Mouse (Mus musculus): Measurements from ENCODE around the gene Tspan17.

Tspan17 gene

DNA sequence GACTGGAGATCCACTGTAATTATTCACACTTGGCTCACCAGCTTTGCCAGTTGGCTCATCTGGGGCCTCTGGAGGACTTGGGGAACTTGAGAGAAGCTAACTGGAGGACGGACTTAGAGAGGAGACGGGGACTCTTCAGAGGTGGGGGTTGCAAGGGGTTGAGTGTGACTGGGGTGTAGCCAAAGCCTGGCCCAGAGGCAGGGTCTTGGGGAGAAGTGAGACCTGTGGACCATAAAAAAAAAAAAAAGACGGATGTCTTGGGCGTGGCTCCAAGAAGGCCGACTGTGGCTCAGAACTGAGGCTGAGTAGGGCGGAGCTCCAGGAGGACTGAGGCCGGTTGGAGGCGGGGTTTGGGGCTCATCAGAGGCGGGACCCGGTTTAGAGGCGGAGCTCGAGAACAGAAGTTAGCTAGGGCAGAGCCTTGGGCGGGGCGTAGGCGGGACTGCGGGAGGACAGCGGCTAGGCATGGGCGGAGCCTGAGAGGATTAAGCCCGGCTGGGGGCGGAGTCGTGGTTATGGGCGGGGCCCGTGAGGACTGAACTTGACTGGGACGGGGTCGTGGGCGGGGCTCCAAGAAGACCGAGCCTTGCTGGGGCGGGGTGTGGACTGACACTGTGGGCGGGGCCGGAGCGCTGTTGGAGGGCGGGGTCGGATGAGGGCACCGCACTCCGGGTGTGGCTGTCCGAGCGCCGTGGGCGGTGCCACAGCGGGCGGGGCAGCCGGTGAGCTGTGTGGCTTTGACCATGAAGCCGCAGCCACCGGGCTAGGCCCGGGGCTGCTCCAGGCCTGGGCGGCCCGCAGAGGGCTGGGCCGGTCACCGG is at the start of gene Tspan17:
Tspan17 (plus strand) TSS at position 638 of the 821 bp plus-strand sequence.
- peak; percentile 97 for DNase-seq

DNA sequence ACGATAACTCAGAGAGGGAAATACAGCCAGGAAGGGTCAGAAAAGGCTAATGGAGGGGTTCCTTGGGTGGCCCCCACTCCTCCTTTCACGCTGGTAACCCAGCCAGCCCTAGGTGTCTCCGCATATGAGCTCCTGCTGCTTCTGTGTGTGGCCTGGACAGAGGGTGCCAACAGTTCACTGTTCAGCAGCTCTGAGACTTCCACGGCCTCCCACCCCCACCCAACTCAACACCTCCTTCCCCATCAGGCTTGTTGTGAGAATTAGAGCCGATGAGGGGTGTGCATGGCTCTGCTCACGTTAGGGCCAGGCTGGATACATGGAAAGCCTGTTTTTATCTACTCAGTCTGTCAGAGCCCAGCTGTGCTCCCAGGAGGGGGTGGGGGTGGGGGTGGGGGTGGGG is 43.1 kb upstream of the Tspan17 start:
- no peak for DNase-seq

DNA sequence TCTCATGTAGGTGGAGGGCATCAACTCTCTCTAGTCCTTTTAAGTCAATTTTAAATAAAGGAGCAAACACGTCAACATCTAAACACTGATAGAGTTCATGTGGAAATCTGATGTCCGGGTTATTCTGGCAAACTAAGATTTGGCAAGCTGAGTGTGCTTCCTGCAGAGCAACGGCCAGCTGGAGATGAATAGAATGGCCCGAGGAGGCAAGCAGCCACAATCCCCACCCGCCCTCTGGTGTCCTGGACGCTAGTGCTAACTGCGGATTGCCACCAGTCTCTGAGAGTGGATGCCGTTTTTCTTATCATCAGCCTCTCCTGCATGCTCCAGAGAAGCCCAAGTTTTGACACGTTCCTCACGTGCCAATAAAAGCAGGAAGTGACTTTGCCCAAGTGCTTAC is 42.3 kb upstream of the Tspan17 start:
- DNase-seq: no peak

DNA sequence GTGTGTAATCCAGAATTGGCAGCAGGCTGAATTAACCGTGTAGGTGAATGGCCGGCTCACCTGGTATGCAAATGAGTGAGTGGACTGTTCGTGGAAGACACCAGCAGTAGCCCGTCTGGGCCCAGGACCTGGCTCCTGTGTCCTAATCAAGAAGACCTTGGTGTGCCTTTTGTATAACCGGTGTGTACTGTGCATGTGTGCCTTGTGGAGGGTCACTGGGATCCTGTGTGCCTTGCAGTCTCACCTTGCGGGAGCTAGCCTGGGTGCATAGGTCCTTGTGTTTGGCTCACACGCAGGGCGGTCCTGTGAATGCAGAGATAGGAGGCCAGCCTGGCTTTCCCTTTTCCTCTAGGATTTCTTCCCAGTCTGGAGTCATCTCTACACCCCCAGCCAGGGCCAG is 41.0 kb upstream of the Tspan17 start:
- no peak for DNase-seq

DNA sequence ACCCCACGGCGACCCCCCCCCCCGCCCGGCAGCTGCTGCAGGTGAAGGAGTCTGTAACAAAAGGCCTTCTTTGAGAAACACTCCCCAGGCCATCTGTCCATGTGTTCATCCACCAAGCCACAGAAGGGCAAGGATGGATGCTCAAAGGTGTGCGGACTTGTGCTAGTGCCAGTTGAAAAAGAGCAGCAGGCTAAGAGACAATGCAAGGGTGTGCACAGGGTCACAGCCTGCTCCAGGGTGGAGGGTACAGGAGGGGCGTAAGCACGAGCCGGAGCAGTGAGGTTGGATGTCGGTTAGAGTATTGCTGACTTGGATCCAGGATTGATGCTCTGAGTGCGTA is 40.5 kb upstream of the Tspan17 start:
- no peak for DNase-seq

DNA sequence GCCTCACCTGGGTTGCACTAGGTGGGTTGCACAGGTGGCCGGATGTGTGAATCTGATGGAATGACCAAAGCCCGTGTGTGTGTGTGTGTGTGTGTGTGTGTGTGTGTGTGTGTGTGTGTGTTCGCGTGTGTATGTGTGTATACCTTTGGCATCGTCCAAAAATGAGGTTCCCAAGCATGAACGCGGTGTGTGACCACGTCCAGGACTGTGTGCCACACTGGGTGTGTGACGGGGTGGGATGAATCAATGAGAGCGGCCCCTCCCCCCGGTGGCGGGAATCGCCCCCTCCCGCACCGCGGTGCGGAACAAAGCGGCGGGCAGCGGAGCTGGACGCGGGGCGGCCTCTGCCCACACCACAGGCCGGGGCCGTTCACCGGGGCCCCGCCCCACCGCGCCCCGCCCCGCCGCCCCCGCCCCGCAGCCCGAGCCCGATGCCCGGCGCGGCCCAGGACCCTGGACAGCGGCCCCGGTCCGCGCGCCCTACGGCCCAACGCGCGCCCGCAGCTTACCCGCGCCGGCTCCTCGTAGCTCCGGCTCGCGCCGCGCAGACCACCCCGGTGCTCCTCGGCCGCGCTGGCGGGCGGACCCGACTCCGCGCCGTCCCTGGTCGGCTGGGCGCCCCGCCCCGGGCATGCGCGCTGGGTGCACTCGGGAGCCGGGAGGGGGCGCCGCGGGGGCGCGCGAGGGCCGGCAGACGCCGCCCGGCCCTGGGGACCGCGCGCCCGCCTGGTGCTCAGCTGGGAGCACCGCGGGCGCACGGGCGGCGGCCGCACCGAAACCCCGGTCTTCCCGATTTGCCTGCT is 39.9 kb upstream of the Tspan17 start:
- peak; percentile 27 for DNase-seq

DNA sequence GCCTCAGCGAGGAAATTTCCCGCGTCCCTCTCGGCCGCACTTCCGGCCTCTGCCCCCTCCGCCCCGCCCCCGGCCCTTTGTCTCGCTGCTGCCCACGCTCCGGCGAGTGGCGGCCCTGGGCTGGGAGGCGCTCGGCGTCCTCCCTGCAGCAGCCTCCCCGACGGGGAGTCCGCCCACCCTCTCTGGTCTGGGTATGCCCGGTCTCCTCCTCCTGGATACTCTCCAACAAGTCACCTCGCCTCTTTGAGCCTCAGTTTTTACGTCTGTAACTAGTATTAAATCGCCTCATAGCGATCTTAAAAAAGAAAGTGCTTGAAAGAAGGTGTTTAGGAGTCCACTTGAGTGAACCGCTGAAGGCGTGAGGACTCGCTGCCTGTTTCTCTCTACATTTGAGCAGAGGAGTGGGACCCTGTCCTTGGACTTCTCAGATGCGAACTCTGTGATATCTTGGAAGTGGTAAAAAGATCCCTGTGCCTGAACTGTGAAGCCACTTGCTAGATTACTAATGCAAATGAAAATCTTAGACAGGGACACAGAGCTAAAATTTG is 39.2 kb upstream of the Tspan17 start, which contains the start of gene Gprin1:
Gprin1 (minus strand) TSS at position 11 of the 548 bp plus-strand sequence.
- DNase-seq: no peak

DNA sequence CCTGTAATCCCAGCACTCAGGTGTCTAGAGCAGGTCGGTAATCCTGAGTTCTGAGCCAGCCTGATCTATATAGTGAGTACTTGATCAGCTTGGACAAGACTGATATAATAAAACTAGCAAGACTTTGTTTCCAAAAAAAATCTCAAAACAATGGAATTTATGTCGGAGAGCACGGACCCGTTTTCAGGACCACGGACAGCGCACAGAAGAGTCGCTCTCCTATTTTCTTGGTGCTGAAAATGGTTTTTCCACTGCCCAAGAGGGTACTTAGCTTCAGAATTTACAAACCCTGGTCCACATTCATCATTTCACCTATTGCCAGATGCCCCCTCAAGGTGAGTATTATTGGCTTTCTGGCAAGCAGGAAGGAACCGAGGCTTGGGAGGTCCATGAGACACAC is 38.5 kb upstream of the Tspan17 start:
- DNase-seq: peak; percentile 12

DNA sequence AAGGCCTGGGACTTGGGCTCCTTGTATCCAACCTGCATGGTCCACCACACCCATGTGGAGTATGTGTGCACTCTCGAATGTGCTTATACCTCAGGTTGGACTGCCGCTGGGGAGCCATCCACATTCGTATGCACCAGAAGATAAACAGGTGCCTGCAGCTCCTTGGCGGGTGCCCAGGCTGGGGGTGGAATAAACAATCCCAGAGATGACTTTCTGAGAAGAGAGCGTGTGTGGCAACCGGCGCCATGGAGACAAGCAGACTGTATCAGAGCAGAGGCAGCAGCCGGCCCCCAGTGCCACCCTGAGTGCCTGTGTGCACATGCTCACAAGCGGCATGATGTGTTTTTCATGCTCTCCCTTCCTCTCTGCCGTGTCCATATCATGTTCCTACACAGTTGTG is 36.5 kb upstream of the Tspan17 start:
- DNase-seq: no peak

DNA sequence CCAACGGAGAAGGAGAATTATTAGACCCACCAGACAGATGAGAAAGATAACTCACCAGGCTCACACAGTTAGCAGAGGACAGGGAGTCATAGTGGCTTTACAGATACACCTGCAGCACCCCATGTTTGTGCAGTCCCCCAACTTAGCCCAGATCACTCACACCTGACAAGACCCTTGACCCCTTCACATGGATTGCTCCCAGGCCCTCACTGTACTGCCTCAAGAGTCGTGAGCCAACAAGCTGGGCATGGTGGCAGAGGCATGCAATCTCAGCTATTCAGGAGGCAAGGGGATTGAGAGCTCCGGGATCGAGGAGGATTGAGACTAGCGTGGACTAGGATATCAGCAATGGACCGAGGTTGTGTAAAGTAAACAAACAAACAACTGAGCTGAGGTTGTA is 35.4 kb upstream of the Tspan17 start:
- DNase-seq: no peak

DNA sequence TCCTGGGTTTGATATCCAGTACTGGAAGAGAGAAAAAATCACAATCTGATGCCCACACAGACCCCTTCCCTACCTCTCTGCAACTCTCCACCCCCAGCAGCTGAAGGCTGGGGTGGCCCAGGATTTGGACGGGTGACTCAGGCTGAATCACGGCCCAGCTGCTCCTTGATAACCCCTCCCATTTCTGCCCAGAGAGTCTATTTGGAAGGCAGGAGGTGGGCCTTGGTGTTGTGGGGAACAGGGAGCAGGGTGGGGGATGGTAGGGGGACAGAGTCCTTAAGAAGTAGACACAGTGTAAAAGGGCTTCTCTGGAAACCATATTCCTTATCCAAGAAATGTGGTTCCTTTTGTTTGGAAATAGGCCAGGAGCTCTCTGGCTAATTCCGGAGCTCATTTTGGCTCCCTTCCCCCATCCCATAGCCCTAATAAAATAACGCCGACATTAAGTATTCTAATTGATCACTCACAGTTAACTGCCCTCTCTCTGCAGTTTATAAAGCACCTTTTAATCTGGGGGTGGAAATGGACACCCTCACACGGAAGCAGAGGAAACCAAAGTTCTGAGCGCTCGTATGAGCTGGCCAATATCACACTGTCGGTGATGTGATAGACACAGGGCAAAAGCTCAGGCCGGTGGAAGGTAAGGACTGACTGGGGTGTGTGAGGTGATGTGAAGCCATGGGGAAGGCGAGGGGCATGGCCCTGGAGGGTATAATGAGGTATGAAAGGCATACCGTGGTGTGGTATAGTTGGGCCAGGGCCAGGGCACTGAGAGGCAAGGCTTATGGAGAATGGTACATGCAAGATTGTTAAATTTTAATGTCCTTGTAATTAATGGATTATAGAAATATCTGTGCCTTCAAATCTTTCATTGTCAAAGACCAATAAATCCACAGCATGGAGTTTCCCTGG is 34.8 kb upstream of the Tspan17 start:
- no peak for DNase-seq

DNA sequence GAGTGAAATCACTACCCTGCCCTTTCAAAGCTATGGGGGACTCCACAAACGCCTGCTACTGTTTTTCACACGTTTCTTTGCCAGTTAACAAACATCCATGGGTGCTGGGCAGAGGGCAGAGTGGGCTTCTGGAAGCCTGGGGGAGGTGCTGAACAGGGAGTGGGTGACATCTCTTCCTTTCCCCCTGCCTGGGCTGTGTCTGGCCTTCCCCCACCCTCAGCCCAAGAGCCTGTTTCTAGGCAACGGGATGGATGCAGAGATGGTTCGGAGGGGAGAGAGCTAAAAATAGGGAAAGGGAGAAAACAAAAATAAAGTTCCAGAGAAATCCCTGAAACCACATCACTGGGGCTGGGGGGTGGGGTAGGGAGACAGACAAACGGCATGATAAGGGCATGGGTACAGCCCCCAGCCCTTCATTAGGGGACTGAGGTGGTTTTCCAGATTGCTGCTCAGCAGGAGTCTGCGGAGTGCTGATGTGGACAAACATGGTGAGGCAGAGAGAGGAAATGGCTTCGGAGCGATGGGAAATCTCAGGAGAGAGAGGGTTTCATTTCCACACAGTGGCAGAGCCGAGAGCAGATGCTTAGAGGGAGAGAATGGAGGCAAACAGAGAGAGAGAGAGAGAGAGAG is 33.9 kb upstream of the Tspan17 start:
- no peak for DNase-seq

DNA sequence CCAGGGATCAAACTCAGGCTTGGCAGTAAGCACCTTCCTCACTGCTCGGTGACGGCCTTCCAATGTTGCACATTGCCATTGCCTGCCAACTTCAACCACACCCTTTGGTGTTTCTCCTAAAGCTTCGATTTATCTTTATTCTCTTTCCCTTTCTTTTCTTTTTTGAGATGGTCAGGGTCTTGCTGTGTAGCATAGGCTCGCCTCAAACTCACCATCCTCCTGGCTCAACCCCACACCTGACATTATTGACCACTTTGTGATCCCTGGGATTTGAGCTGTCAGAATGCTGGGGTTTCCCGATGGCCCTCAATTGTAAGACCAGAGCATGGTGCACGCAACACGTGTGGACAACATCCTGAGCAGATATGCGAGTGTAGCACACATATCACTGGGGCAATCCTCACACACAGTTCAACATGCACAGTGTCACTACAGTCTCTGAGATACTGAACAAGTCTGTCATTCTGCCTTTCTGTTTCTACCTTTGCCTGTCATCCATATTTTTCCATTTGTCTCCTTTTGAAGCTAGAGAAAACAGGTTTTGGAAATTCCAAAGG is 32.9 kb upstream of the Tspan17 start:
- DNase-seq: no peak

DNA sequence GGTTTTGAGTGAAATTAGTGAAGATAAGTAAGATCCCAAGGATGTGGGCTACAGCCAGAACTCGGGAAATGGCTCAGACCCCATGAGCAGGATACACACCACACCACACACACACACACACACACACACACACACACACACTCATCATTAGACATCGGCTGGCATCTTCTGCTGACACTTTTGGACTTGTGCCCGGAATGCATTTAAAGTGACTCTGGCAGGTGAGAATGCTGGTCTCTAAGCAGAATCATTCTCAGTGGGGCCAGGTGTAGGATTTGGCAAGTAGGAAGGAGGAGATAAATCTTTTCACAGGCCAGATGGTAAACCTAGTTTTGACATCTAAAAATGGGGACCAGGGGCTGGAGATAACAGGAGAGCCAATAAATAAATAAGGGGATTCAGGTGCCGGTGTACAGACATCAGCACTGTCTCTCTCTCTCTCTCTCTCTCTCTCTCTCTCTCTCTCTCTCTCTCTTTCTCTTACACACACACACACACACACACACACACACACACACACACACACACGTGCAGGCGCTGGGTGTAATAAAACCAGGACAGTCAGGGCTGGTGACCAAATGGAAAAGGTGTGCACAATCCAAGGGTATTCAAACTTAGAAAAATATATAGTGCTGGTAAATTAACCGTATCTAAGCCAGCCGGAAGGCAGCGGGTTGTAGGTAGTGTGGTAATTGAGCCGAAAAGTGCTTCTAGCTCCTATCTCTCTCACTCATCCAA is 31.9 kb upstream of the Tspan17 start:
- no peak for DNase-seq

DNA sequence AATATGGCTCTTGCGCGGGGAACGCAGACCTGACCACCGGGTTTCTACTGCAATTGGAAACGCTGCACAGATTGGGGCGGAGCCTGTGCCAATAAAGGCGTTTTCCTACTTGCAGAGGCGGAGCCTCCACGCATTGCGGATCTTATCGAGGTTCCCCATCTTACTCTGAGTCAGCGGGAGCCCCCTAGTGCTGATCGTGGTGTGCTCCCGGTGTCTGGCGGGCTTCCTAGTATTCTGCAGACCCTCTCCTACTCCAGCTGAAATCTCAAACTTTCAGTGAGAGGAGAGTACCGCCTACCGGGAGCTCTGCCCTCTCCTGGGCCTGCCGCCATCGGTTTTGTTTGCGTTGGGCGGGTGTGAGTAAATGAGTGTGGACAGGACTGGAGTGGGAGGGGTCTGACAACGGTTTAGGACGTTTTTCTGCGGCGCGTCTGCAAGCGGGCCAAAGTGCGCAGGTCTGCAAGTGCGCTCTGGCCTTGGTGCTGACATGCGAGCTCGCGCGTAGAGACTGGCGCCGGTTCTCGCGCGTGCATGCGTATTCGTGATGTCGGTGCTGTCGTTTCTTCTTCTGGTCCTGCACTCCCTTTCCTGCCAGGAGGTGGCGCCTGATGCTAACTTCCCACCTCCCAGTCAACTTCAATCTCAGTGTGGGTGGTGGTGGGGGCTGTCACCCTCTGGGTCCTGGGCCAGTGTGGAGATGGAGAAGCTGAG is 31.0 kb upstream of the Tspan17 start:
- peak; percentile 58 for DNase-seq

DNA sequence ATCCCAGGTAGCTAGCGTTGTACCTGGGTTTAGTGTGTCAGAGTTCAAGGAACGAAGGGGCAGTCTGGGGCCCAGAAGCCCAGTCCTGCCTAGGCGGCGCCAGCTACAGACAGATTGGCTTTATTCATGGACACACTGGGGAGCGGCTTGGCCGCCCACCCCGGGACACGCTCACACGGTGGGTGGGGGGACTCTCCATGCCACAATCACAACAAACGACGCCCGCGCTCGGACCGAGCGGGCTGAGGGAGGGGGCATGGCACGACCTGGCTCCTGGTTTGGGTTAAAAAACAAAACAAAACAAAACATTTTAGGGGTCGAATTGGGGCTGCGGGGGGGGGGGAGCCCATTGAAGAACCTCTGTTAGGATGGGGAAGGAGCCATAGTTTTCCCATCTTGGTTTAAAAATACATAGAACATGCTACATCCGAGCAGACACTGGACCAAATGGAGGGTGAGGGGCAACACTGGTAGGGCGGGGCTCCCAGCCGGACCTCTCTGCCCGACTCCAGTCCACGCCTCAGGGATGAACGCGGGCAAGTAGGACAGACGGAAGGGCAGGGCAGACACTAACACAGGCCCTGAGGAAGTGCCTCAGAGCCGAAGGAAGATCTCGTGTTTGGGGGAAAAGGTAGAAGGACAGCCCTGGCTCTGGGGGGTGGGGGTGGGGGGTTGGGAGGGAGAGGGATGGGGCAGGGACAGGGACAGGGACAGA is 30.3 kb upstream of the Tspan17 start:
- no peak for DNase-seq

DNA sequence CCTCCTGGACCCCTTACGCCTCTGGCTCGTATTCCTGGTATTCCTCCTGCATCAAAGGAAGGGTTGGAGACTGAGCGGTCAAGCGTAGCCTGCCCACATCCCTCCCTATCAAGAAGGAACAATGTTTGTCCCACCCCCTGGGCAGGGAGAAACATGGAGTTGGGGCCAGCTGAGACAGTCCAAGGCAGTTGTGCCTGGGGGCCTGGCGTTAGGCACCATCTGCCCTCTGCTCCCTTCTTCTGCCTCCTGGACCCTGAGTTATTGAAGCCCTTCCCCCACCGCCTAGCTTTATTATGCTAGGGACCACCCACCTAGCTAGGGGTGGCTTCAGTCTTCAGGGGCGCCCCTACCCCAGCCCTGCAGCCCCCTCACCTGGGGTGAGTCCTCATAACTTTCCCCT is 29.7 kb upstream of the Tspan17 start:
- DNase-seq: no peak

DNA sequence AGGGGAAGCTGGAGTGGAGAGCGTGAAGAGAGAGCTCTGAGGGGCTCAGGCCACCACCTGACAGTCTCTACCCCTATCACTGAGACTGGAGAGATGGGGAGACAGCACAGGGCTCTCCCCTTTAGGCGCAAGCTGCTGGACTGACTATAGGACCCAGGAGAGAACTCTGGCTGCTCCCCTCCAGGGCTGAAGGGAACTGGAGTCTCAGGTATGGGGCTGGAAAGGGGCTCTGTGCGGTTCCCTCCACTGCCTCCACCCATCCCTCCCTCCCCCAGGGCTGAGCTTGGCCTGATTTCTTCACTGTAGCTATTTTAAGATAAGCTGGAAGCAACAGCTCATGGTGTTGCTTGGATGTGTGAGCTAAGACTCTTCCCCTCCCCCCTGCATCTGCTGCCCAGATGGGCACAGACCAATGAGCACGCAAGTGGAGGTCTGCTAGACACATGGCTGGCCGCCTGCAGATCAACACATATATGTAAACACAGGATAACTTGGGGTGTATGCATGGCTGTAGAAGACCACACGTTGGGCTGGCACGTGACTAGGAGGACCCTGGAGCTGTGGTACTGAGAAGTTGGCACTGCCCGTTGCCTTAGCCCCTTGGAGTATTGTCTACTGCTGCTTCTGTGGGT is 28.9 kb upstream of the Tspan17 start:
- DNase-seq: no peak

DNA sequence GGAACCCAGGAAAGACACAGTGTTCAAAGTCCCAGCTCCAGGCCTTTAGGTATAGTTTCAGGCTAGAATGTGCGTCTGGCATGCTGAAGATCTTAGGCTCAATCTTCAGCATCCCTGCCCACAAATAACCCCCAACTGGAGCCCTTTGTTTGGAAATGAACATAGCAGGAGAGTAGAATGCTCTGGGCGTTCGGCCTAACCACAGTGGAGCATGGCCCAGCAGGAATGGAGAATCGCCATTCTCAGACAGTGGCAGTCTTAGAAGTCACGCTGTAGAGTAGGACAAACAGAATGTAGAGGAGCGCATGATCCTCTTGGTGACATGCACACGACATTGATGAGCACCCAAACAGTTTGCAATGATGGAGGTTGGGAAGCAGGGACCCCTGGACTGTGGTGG is 28.3 kb upstream of the Tspan17 start:
- no peak for DNase-seq

All from kidney, adult 18-20 months (tissue).